Mouse (Mus musculus): Measurements from ENCODE around the gene Prdm13. TPM values are rescaled to one million over a fixed set of nuclear protein-coding genes. Genes with fewer than 3 reads are reported as not detected.

Gene Prdm13
- not detected for total RNA-seq (2021)
- long read RNA-seq, experiment 1 = 0 reads
- long read RNA-seq, experiment 2 = 0 reads

- DNase-seq (ENCODE audit: low spot score in 2 of 2) = no peak
These were observed at the start of gene Prdm13 for GRCm38 (mm10) chr4:21685595-21686091. TSS of gene Prdm13 (minus strand) at chr4:21685963.

GRCm38 (mm10) chr4:21727615-21728165, 41.9 kb upstream of the Prdm13 start, which contains the start of gene Ccnc:
TSS of gene Ccnc (plus strand) at chr4:21727701.
- peak; percentile 79 to 87 for DNase-seq (ENCODE audit: low spot score in 2 of 2)

- no peak for DNase-seq (ENCODE audit: low spot score in 2 of 2)
These were observed 41.3 kb upstream of the Prdm13 start for GRCm38 (mm10) chr4:21726912-21727614.

GRCm38 (mm10) chr4:21722752-21723334, 37.1 kb upstream of the Prdm13 start:
- no peak for DNase-seq (ENCODE audit: low spot score in 2 of 2)

- DNase-seq (ENCODE audit: low spot score in 2 of 2) = peak; percentile 65 to 80
These were observed 26.4 kb upstream of the Prdm13 start for GRCm38 (mm10) chr4:21712147-21712546.

- DNase-seq (ENCODE audit: low spot score in 2 of 2) = no peak
These were observed 19.3 kb upstream of the Prdm13 start for GRCm38 (mm10) chr4:21705046-21705445.

GRCm38 (mm10) chr4:21695638-21696254, 10.0 kb upstream of the Prdm13 start:
- no peak for DNase-seq (ENCODE audit: low spot score in 2 of 2)

GRCm38 (mm10) chr4:21690221-21690620, 4.5 kb upstream of the Prdm13 start:
- DNase-seq (ENCODE audit: low spot score in 2 of 2) = no peak

- no peak for DNase-seq (ENCODE audit: low spot score in 2 of 2)
These were observed 3.8 kb upstream of the Prdm13 start for GRCm38 (mm10) chr4:21689492-21689941.

- DNase-seq (ENCODE audit: low spot score in 2 of 2) = no peak
These were observed 3.0 kb upstream of the Prdm13 start for GRCm38 (mm10) chr4:21688703-21689200.

GRCm38 (mm10) chr4:21687783-21688702, 2.3 kb upstream of the Prdm13 start:
- DNase-seq (ENCODE audit: low spot score in 2 of 2) = no peak

- DNase-seq (ENCODE audit: low spot score in 2 of 2) = no peak
These were observed 1.2 kb upstream of the Prdm13 start for GRCm38 (mm10) chr4:21686934-21687333.

- DNase-seq (ENCODE audit: low spot score in 2 of 2) = no peak
These were observed 653 bp upstream of the Prdm13 start for GRCm38 (mm10) chr4:21686416-21686815.

GRCm38 (mm10) chr4:21684341-21684970, 1.3 kb downstream of the Prdm13 start:
- DNase-seq (ENCODE audit: low spot score in 2 of 2) = no peak

- no peak for DNase-seq (ENCODE audit: low spot score in 2 of 2)
These were observed 3.2 kb downstream of the Prdm13 start for GRCm38 (mm10) chr4:21682421-21683150.

- DNase-seq (ENCODE audit: low spot score in 2 of 2) = no peak
These were observed 4.8 kb downstream of the Prdm13 start for GRCm38 (mm10) chr4:21680971-21681370.

GRCm38 (mm10) chr4:21679624-21680480, 5.9 kb downstream of the Prdm13 start:
- DNase-seq (ENCODE audit: low spot score in 2 of 2) = no peak

GRCm38 (mm10) chr4:21678975-21679623, 6.7 kb downstream of the Prdm13 start:
- no peak for DNase-seq (ENCODE audit: low spot score in 2 of 2)

All from adrenal gland, postnatal 4 days (tissue).